Mouse (Mus musculus) cerebellum, adult 9-10 months (tissue): ENCODE measurements around the gene Dph6.

ENCODE experiments used
- DNase-seq: peaks from one replicate; pipeline ENCODE4 v3.0.0; 2022

The Dph6 gene

DNA sequence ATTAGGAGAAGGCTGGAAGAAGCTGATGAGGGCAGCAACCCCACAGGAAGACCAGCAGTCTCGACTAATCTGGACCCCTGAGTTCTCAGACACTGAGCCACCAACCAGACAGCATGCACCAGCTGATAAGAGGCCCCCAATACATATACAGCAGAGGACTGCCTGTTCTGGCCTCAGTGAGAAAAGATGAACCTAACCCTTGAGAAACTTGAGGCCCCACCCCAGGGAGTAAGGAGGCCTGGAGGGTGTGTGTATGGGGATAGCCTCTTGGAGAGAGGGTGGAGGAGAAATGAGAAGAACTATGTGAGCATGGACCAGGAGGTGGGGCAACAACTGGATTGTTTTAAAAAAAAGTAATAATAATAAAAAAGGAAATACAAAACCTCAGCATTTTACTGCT is 118.7 kb downstream of the Dph6 start:
- no peak for DNase-seq

DNA sequence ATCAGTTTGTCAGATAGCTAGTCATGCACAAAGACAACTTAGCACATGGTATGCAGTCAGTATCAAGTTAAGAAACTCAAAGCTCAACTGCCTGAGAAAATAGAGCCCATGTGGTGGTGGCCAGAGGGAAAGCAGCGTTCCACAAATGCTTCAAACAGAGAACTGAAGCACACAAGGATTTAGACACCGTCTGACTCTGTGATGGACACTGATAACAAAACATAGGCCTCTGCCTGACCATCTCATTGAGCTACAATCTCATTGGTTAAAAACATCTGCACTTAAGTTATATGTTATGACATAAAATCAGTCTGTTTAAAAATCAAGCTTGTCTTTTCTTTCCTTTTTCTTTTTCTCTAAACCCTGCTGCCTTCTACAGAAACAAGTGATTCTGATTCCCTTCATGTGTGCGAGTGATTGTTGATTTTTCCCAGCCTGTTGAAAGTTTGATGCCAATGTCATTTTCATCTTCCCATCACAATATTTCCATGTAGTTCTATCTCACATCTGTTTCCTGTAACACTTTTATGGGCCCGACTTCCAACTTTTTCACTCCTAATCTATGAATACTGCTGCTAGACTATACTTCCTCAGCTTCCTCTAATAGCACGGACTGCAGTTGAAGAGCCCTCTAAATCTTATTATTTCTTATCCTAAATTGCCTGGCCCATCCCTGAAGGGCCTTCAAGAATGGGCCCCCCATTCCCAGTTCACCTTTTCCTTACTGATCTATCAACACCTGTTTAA is 123.6 kb downstream of the Dph6 start:
- no peak for DNase-seq

DNA sequence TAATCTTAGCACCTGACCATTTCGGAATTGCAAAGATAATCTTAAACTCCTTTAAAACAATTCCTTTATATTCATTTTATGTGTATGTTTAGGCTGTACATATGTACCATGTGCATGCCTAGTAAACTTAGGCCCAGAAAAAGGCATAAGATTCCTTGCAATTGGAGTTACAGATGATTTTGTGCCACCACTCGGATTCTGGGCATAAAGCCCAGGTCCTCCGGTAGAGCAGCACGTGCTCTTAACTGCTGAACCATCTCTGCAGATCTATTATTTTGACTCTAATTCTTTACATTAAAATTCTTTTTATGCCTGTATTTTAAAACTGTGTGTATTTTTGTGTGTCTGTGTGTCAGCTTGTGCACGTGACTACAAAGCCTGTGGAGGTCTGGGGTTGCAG is 134.3 kb downstream of the Dph6 start:
- DNase-seq, result no peak

GRCm38 (mm10) chr2:114519907-114520306 is 134.9 kb downstream of the Dph6 start:
- DNase-seq, result no peak

DNA sequence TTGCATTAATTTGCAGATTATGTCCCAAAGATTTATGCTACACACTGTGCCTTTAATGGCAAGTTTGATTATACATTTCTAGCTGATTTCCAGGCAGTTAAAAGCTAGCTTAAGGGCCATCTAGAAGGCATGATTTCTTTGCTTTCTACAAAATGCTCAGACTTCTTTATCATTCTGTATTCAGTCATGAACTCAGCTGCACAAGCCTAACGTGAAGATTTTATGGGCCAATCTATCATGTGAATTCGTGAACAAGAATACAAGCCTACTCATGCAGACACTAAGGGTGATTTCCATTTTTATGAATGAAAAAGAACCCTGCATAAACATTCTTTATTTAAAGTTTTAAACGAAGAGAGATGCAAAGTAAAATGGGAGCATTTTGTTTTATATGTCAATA is 162.4 kb downstream of the Dph6 start:
- DNase-seq, result no peak

DNA sequence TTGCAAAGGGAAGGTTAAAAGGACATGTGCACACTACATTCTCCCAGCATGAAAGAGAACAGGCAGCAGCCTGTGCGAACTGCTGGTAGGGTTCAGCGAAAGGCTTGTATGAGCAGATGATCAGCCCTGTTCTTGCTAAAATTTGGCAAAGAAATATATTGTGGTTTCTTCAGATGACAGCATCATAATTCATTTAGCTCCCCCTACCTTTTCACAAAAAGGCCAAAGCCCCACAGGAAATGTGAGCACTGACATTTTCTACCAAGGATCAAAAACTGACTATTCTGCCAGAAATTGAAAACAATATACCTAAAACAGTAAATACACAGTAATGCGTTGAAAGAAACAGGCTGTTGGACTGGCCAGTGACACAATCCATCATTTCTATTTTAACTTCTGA is 162.9 kb downstream of the Dph6 start:
- DNase-seq, result no peak

- DNase-seq, result peak; percentile 25
Measured at GRCm38 (mm10) chr2:114486980-114487379, 167.8 kb downstream of the Dph6 start.
